Mouse (Mus musculus) ES-E14 (cell line): ENCODE measurements around the gene Tmbim7. TPM values are rescaled to one million over a fixed set of nuclear protein-coding genes. Genes with fewer than 3 reads are reported as not detected.
"Not testable (repeated sequence)": the region's sequence is repeated elsewhere in the genome, so short reads cannot be mapped to it uniquely, and the experiment has no call there.

Source experiments
- DNase-seq: peaks from one replicate; pipeline ENCODE4 v3.0.0-alpha.2; 2013; ENCODE audit warnings: low read depth, low spot score
- H3K27ac ChIP-seq: 2 replicates; pipeline ENCODE4 v1.5.1; 2012; ENCODE audit warnings: low read depth, mild to moderate bottlenecking, low read length, moderate library complexity, mixed read lengths; ENCODE audit not compliant: poor library complexity, insufficient read depth, severe bottlenecking
- H3K36me3 ChIP-seq: 2 replicates; pipeline ENCODE4 v1.6.1; 2012; ENCODE audit warnings: mild to moderate bottlenecking, low read length, moderate library complexity, mixed read lengths; ENCODE audit not compliant: control insufficient read depth, poor library complexity, insufficient read depth, severe bottlenecking
- H3K4me1 ChIP-seq, 2 experiments: fragments of 150-350 bp in 1 of 2; sonication (generic) in 1 of 2; 2 replicates each; pipeline ENCODE4 v1.6.1; 2012; ENCODE audit warnings: low read length in 2 of 2, mild to moderate bottlenecking in 1 of 2, mixed read lengths in 1 of 2; ENCODE audit not compliant: control insufficient read depth in 2 of 2, insufficient read depth in 2 of 2, poor library complexity in 1 of 2
- H3K4me3 ChIP-seq, 2 experiments: fragments of 150-350 bp in 1 of 2; sonication (generic) in 1 of 2; 2 replicates each; pipeline ENCODE4 v1.5.1; 2012; ENCODE audit warnings: low read length in 2 of 2, low read depth in 1 of 2, mild to moderate bottlenecking in 1 of 2, mixed read lengths in 1 of 2; ENCODE audit not compliant: insufficient read depth in 1 of 2, poor library complexity in 1 of 2, severe bottlenecking in 1 of 2
- H3K9ac ChIP-seq: 2 replicates; pipeline ENCODE4 v1.6.1; 2012; ENCODE audit warnings: low read depth, mild to moderate bottlenecking, low read length, mixed read lengths; ENCODE audit not compliant: poor library complexity, insufficient read depth, severe bottlenecking
- H3K9me3 ChIP-seq: fragments of 150-350 bp; sonication (generic); 2 replicates; pipeline ENCODE4 v1.6.1; 2012; ENCODE audit warnings: low read depth, mild to moderate bottlenecking, low read length; ENCODE audit not compliant: control insufficient read depth, insufficient read depth
- CHD2 ChIP-seq: IDR thresholded peaks from 2 replicates; pipeline ENCODE4 v1.6.1; 2014; ENCODE audit warnings: mild to moderate bottlenecking, low read depth, low read length, inconsistent platforms
- HCFC1 ChIP-seq: IDR thresholded peaks from 2 replicates; pipeline ENCODE4 v1.6.1; 2012; ENCODE audit warnings: low read length, inconsistent platforms, borderline replicate concordance; ENCODE audit not compliant: insufficient read depth
- MAFK ChIP-seq: IDR thresholded peaks from 2 replicates; pipeline ENCODE4 v1.6.1; 2014; ENCODE audit warnings: mild to moderate bottlenecking, low read depth, low read length, inconsistent platforms; ENCODE audit not compliant: insufficient read depth
- ZC3H11A ChIP-seq: IDR thresholded peaks from 2 replicates; pipeline ENCODE4 v1.6.1; 2012; ENCODE audit warnings: low read depth, mild to moderate bottlenecking, inconsistent platforms, low read length, borderline replicate concordance
- ZNF384 ChIP-seq: IDR thresholded peaks from 2 replicates; pipeline ENCODE4 v1.6.1; 2012; ENCODE audit warnings: low read depth, low read length, inconsistent platforms
- in situ Hi-C, 2 experiments: fragments of 600-800 bp; cut with MboI; formaldehyde crosslinking; loops; one replicate each; pipeline ENCODE4 v1.15.1; 2025; ENCODE audit warnings: low sequenced_read_pairs in 2 of 2, inconsistent platforms in 1 of 2; ENCODE audit not compliant: unreplicated experiment in 2 of 2
- total RNA-seq: library from RNA; depleted of rRNA; stranded (reverse); fragments of 300-350 nt; gene quantifications from 2 replicates; pipeline ENCODE4 v1.2.3, GENCODE M21; 2012

Tmbim7 gene
- total RNA-seq, 1 experiment = not detected

- Histone ChIP-seq H3K9me3 (no peaks in the 10 kb centered on the region), H3K9ac (no peak overlapping the region), H3K4me3 (no peak overlapping the region), H3K4me1 (no peaks in the 10 kb centered on the region), H3K27ac (no peak overlapping the region), H3K36me3 (no peaks in the 10 kb centered on the region)
- in situ Hi-C loops = no loop called here
- TF ChIP-seq HCFC1 (no peak), CHD2 (no peak), ZNF384 (no peak), MAFK (no peak), ZC3H11A (no peak)
- DNase-seq = no peak
These were observed 640 bp downstream of the Tmbim7 start for GRCm38 (mm10) chr5:3651621-3652020.

- H3K9me3 ChIP-seq, H3K36me3 ChIP-seq, H3K4me3 ChIP-seq, H3K27ac ChIP-seq, in situ Hi-C loops, H3K9ac ChIP-seq, H3K4me1 ChIP-seq, DNase-seq: not testable (repeated sequence)
These were observed 2.1 kb downstream of the Tmbim7 start for GRCm38 (mm10) chr5:3652903-3653575.

- in situ Hi-C loops = no loop called here
- H3K9me3 ChIP-seq = no peaks in the 10 kb centered on the region
- DNase-seq = no peak
- no peaks in the 10 kb centered on the region for H3K4me1 ChIP-seq
- no peak overlapping the region for H3K27ac ChIP-seq
- H3K9ac ChIP-seq = no peak overlapping the region
- TF ChIP-seq HCFC1 (no peak), ZNF384 (no peak), MAFK (no peak), ZC3H11A (no peak), CHD2 (no peak)
- no peak overlapping the region for H3K4me3 ChIP-seq
- H3K36me3 ChIP-seq = no peaks in the 10 kb centered on the region
These were observed 2.8 kb downstream of the Tmbim7 start for GRCm38 (mm10) chr5:3653801-3654200.

GRCm38 (mm10) chr5:3657085-3657484 lies 6.1 kb downstream of the Tmbim7 start, which contains the start of gene Gatad1:
TSS of gene Gatad1 (minus strand) at chr5:3657185.
- Histone ChIP-seq H3K27ac (no peak within 1 kb of the TSS), H3K4me1 (no peaks in the 10 kb centered on the region), H3K36me3 (no peaks in the 10 kb centered on the region), H3K4me3 (no peak within 1 kb of the TSS), H3K9me3 (no peaks in the 10 kb centered on the region), H3K9ac (no peak within 1 kb of the TSS)
- TF ChIP-seq ZNF384 (no peak), ZC3H11A (no peak), MAFK (no peak), HCFC1 (no peak)
- in situ Hi-C loops = no loop called here
- no peak for DNase-seq

GRCm38 (mm10) chr5:3665225-3665624 lies 14.2 kb downstream of the Tmbim7 start:
- TF ChIP-seq HCFC1 (no peak), ZNF384 (no peak), CHD2 (no peak), ZC3H11A (no peak), MAFK (no peak)
- no peak overlapping the region for H3K27ac ChIP-seq
- no peak for DNase-seq
- no peaks in the 10 kb centered on the region for H3K9me3 ChIP-seq
- H3K4me3 ChIP-seq = no peak overlapping the region
- no peak overlapping the region for H3K9ac ChIP-seq
- no peaks in the 10 kb centered on the region for H3K36me3 ChIP-seq
- in situ Hi-C loops = no loop called here
- no peaks in the 10 kb centered on the region for H3K4me1 ChIP-seq
